Mouse (Mus musculus) CH12.LX (cell line): ENCODE data around the gene Hoxa13. TPM values are rescaled to one million over a fixed set of nuclear protein-coding genes. Genes with fewer than 3 reads are reported as not detected.

ENCODE experiments used
- DNase-seq: peaks from one replicate; pipeline ENCODE4 v3.0.0-alpha.2; 2013; ENCODE audit errors: extremely low read depth
- H3K27ac ChIP-seq: 2 replicates; pipeline ENCODE4 v1.5.1; 2012; ENCODE audit warnings: low read depth, mild to moderate bottlenecking, control low read depth, moderate library complexity; ENCODE audit not compliant: insufficient read depth
- H3K27me3 ChIP-seq: replicated peaks from 2 replicates; pipeline ENCODE3; 2012; ENCODE audit warnings: inconsistent platforms
- H3K36me3 ChIP-seq, 2 experiments: replicated peaks in 1 of 2; 2 replicates each; pipeline versions ENCODE3 to v1.6.1; 2012; ENCODE audit warnings: inconsistent platforms in 1 of 2, low read length in 1 of 2, mild to moderate bottlenecking in 1 of 2, mixed read lengths in 1 of 2, moderate library complexity in 1 of 2; ENCODE audit not compliant: control insufficient read depth in 1 of 2, insufficient read depth in 1 of 2
- H3K4me1 ChIP-seq, 2 experiments: 2 replicates each; pipeline ENCODE4 v1.6.1; 2012; ENCODE audit warnings: inconsistent platforms in 1 of 2, moderate library complexity in 1 of 2; ENCODE audit not compliant: insufficient read depth in 2 of 2, control insufficient read depth in 1 of 2
- H3K4me2 ChIP-seq: 2 replicates; pipeline ENCODE4 v1.6.1; 2012; ENCODE audit warnings: low read depth, mild to moderate bottlenecking, control low read depth; ENCODE audit not compliant: poor library complexity, insufficient read depth, severe bottlenecking
- H3K4me3 ChIP-seq, 3 experiments: fragments of 150-350 bp in 1 of 3; sonication (generic) in 1 of 3; replicated peaks in 1 of 3; 2 replicates each; pipeline versions ENCODE3 to v1.5.1; 2011 to 2012; ENCODE audit warnings: low read depth in 2 of 3, low read length in 2 of 3, mild to moderate bottlenecking in 2 of 3, moderate library complexity in 2 of 3, control low read depth in 1 of 3, improper control_type of control experiment in 1 of 3, inconsistent platforms in 1 of 3, mixed read lengths in 1 of 3; ENCODE audit not compliant: poor library complexity in 1 of 3
- H3K79me2 ChIP-seq: replicated peaks from 2 replicates; pipeline ENCODE4 v1.6.1; 2012; ENCODE audit warnings: mild to moderate bottlenecking, moderate library complexity; ENCODE audit not compliant: control insufficient read depth, poor library complexity, insufficient read depth, severe bottlenecking; ENCODE audit errors: extremely low read depth
- H3K9ac ChIP-seq: 2 replicates; pipeline ENCODE4 v1.6.1; 2012; ENCODE audit warnings: low read depth, mild to moderate bottlenecking, control low read depth, moderate library complexity; ENCODE audit not compliant: insufficient read depth
- H3K9me3 ChIP-seq: replicated peaks from 2 replicates; pipeline ENCODE3; 2012; ENCODE audit warnings: low read length, inconsistent platforms, mixed read lengths
- BHLHE40 ChIP-seq: IDR thresholded peaks from 2 replicates; pipeline ENCODE4 v1.6.1; 2011; ENCODE audit warnings: mild to moderate bottlenecking, low read depth, low read length, improper control_type of control experiment
- CHD2 ChIP-seq: IDR thresholded peaks from 2 replicates; pipeline ENCODE4 v1.6.1; 2011; ENCODE audit warnings: low read length, improper control_type of control experiment
- E2F4 ChIP-seq: IDR thresholded peaks from 2 replicates; pipeline ENCODE4 v1.6.1; 2011; ENCODE audit warnings: low read depth, low read length, improper control_type of control experiment; ENCODE audit not compliant: insufficient replicate concordance
- ELF1 ChIP-seq: IDR thresholded peaks from 2 replicates; pipeline ENCODE4 v1.6.1; 2014; ENCODE audit warnings: low read depth, mild to moderate bottlenecking, inconsistent platforms, low read length, improper control_type of control experiment
- GABPA ChIP-seq: IDR thresholded peaks from 2 replicates; pipeline ENCODE4 v1.6.1; 2012; ENCODE audit warnings: low read depth, low read length, improper control_type of control experiment, inconsistent platforms; ENCODE audit not compliant: insufficient replicate concordance
- IRF4 ChIP-seq: IDR thresholded peaks from 2 replicates; pipeline ENCODE4 v1.6.1; 2014; ENCODE audit warnings: low read depth, mild to moderate bottlenecking, inconsistent platforms, low read length, improper control_type of control experiment
- MEF2A ChIP-seq: IDR thresholded peaks from 2 replicates; pipeline ENCODE4 v1.6.1; 2014; ENCODE audit warnings: low read depth, mild to moderate bottlenecking, inconsistent platforms, low read length, improper control_type of control experiment, borderline replicate concordance
- MXI1 ChIP-seq: IDR thresholded peaks from 2 replicates; pipeline ENCODE4 v1.6.1; 2011; ENCODE audit warnings: mild to moderate bottlenecking, low read depth, low read length, improper control_type of control experiment
- MYC ChIP-seq: IDR thresholded peaks from 2 replicates; pipeline ENCODE4 v1.6.1; 2011; ENCODE audit warnings: low read depth, mild to moderate bottlenecking, improper control_type of control experiment, low read length
- NRF1 ChIP-seq: IDR thresholded peaks from 2 replicates; pipeline ENCODE4 v1.6.1; 2014; ENCODE audit warnings: low read depth, mild to moderate bottlenecking, inconsistent platforms, low read length, improper control_type of control experiment, moderate library complexity
- POLR2AphosphoS2 ChIP-seq: IDR thresholded peaks from 2 replicates; pipeline ENCODE4 v1.6.1; 2011; ENCODE audit warnings: low read depth, low read length, improper control_type of control experiment
- RAD21 ChIP-seq: IDR thresholded peaks from 2 replicates; pipeline ENCODE4 v1.6.1; 2011; ENCODE audit warnings: low read depth, mild to moderate bottlenecking, low read length, improper control_type of control experiment, moderate library complexity
- RCOR1 ChIP-seq: conservative IDR thresholded peaks from 2 replicates; pipeline ENCODE4 v1.6.1; 2012; ENCODE audit warnings: low read depth, mild to moderate bottlenecking, inconsistent platforms, low read length, improper control_type of control experiment
- TBP ChIP-seq: conservative IDR thresholded peaks from 2 replicates; pipeline ENCODE4 v1.6.1; 2011; ENCODE audit warnings: low read depth, low read length, improper control_type of control experiment
- UBTF ChIP-seq: IDR thresholded peaks from 2 replicates; pipeline ENCODE4 v1.6.1; 2012; ENCODE audit warnings: low read depth, mild to moderate bottlenecking, inconsistent platforms, low read length, improper control_type of control experiment, moderate library complexity
- ZKSCAN1 ChIP-seq: IDR thresholded peaks from 2 replicates; pipeline ENCODE4 v1.6.1; 2012; ENCODE audit warnings: low read depth, inconsistent platforms, low read length, improper control_type of control experiment, borderline replicate concordance
- ZMIZ1 ChIP-seq: IDR thresholded peaks from 2 replicates; pipeline ENCODE4 v1.6.1; 2012; ENCODE audit warnings: low read depth, mild to moderate bottlenecking, inconsistent platforms, low read length, improper control_type of control experiment
- ZNF384 ChIP-seq: IDR thresholded peaks from 2 replicates; pipeline ENCODE4 v1.6.1; 2012; ENCODE audit warnings: low read depth, low read length, improper control_type of control experiment, inconsistent platforms
- dilution Hi-C: fragments of 300-500 bp; cut with MboI; formaldehyde crosslinking; loops from 2 replicates; pipeline ENCODE4 v1.14.3; 2020; ENCODE audit warnings: low sequenced_read_pairs; ENCODE audit not compliant: extremely low pct_unique_long_range_greater_than_20kb, extremely low pct_ligation_motif_present
- in situ Hi-C: fragments of 300-500 bp; cut with MboI; formaldehyde crosslinking; loops from 3 replicates; pipeline ENCODE4 v1.14.3; 2019; ENCODE audit warnings: low sequenced_read_pairs, low pct_ligation_motif_present, low pct_unique_long_range_greater_than_20kb, mixed read lengths
- polyA plus RNA-seq: library from polyadenylated mRNA; unstranded; fragments of >175 nt; gene quantifications from 2 replicates; pipeline ENCODE4 v1.2.1, GENCODE M21; 2012; ENCODE audit warnings: low read depth; ENCODE audit not compliant: insufficient read length
- total RNA-seq, 2 experiments: library from RNA; depleted of rRNA; stranded (reverse); fragments of 300-350 nt in 1 of 2; fragments of >200 nt in 1 of 2; gene quantifications; 2 replicates each; pipeline ENCODE4 v1.2.3; 2012 to 2014

Hoxa13 gene
- total and polyA plus RNA-seq, 3 experiments, result 0.17 TPM; not detected in 2

DNA sequence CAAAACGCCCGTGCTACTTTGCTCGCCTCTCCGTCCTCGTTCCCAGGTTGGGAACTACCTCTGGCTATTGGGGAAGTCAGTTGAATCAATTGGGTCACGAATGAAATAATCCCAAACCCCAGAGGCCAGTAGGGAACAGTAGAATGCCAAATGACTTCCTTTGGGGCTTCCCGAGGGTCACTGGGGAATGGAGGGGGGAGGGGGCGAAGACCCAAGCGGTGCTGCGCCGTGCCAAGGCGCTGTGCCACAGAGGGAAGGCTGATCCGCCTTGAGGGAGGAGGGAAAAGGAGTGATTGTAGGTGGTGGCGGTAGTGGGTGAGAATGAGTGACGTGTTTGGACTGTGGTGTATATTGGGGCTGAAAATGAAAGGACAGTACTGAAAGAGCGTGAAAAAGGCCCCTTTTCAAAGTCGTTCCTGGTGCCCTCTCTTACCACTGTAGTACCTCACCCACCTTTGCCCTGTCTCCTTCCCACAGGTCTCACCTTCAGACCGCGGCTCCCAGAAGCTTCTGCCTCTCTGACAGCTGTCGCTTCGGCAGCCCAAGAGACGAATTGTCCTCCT lies 48.0 kb downstream of the Hoxa13 start:
- Histone ChIP-seq H3K4me2 (peak overlapping the region; percentile 59; the same call in 1 of the 2 replicates), H3K27me3 (peaks cover 2% of the 10 kb centered on the region), H3K27ac (peak overlapping the region; percentile 75), H3K4me1 (peaks cover 4 to 17% of the 10 kb centered on the region in 2 experiments; a peak in 2 of 4 replicates), H3K9ac (peak overlapping the region; percentile 41), H3K9me3 (peaks cover 28% of the 10 kb centered on the region), H3K36me3 (peaks cover 0 to 6% of the 10 kb centered on the region in 2 experiments), H3K79me2 (no peaks in the 10 kb centered on the region), H3K4me3 (peak overlapping the region in 2 of 3 experiments; percentile 53 to 57)
- dilution Hi-C loops (no loop called here), in situ Hi-C loops (loop anchor here (10.0 to 25.0 kb wide), 2 partner anchors 200 to 348 kb away; partner anchors contain the start of gene Skap2)
- TF ChIP-seq NRF1 (no peak), CHD2 (no peak), ZKSCAN1 (no peak), ZMIZ1 (peak; percentile 28; the same call in 1 of the 2 replicates), UBTF (0 out of 2 replicates have a peak, but pooled peaks have one; percentile 39), TBP (no peak; the same call in 1 of the 2 replicates), IRF4 (0 out of 2 replicates have a peak, but pooled peaks have one; percentile 21), BHLHE40 (0 out of 2 replicates have a peak, but pooled peaks have one; percentile 13)
- DNase-seq, result no peak

- Histone ChIP-seq H3K27ac (peak overlapping the region; percentile 58), H3K4me1 (peaks cover 4 to 17% of the 10 kb centered on the region in 2 experiments; a peak in 2 of 4 replicates), H3K9ac (peak overlapping the region; percentile 41), H3K27me3 (peaks cover 2% of the 10 kb centered on the region), H3K36me3 (peaks cover 0 to 10% of the 10 kb centered on the region in 2 experiments), H3K9me3 (peaks cover 24% of the 10 kb centered on the region), H3K4me2 (peak overlapping the region; percentile 59), H3K4me3 (peak overlapping the region; percentile 52 to 57 (median 53)), H3K79me2 (no peaks in the 10 kb centered on the region)
- dilution Hi-C loops (no loop called here), in situ Hi-C loops (loop anchor here (10.0 to 25.0 kb wide), 2 partner anchors 200 to 347 kb away; partner anchors contain the start of gene Skap2)
- DNase-seq, result no peak
- TF ChIP-seq MXI1 (no peak), CHD2 (no peak), E2F4 (no peak), GABPA (no peak), BHLHE40 (no peak), RCOR1 (no peak), TBP (no peak), MEF2A (no peak), ZMIZ1 (no peak), RAD21 (no peak), ELF1 (no peak), POLR2AphosphoS2 (no peak), ZKSCAN1 (no peak), IRF4 (no peak), ZNF384 (no peak), MYC (no peak)
- TF ChIP-seq, all 38 proteins: peak for 0
These were observed 48.7 kb downstream of the Hoxa13 start for GRCm38 (mm10) chr6:52211961-52212360.
